Mouse (Mus musculus) lung, postnatal 36 days (tissue): ENCODE measurements around the gene Ralgps1.
A peak's percentile ranks its signal among the peaks of the same experiment; 100 is the strongest.

Source experiments
- DNase-seq: peaks from one replicate; pipeline ENCODE4 v3.0.0; 2022; ENCODE audit warnings: mixed read lengths

Ralgps1 gene

DNA sequence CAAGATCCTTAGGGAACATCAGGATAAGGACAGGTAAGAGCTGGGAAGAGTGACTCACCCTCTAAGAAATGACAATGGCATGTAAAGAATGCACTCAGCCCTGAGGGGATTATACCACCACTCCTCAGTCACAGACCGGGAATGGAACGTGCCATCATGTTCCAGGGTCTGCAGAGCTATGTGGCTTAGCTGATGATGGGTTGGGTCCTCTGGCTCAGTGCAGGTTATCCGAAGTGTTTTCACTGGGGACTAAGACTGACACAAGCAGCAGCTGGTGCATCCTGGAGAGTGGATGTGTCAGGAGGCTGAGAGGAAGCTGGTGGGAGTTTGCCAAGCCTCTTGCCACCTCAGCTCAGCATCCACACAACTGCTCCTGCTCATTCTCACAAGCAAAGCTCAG, 50.7 kb downstream of the Ralgps1 start:
- no peak for DNase-seq

DNA sequence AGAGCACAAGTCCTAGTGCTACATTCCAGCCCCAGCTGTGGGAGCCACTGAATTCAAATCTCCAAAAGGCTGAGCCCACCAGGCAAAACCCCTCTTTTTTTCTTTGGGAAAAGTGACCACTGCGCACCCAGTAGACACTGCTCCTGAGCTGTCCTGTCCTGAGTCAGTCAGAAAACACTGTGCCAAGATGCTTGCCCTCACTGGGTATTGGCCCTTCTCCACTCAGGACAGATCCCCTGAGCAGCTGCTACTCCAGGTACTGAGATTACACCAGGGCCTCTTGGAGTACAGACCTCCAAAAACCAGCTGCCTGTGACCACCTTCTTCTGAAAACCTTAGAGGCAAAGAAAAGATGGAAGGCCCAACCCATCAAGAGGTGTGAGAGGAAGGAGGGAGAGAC, 51.4 kb downstream of the Ralgps1 start:
- no peak for DNase-seq

DNA sequence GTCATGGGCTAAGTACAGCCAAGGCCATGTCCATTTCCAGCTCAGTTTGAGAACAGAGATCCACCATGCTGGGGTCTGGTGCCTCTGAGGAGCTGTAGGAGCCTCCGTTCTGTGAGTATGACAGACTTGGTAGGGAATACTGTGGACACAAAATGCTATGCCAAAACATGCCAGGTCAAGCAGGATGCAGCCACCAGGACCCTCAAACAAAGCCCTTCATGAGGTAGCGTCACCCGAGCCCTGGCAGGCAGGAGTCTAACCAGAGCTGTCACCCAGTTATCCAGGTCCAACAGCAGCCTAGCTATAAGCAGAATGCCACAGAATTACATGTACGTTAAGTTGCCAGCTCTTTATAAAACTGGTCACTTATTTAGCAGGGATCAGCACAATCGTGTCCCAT, 51.8 kb downstream of the Ralgps1 start:
- DNase-seq: no peak

DNA sequence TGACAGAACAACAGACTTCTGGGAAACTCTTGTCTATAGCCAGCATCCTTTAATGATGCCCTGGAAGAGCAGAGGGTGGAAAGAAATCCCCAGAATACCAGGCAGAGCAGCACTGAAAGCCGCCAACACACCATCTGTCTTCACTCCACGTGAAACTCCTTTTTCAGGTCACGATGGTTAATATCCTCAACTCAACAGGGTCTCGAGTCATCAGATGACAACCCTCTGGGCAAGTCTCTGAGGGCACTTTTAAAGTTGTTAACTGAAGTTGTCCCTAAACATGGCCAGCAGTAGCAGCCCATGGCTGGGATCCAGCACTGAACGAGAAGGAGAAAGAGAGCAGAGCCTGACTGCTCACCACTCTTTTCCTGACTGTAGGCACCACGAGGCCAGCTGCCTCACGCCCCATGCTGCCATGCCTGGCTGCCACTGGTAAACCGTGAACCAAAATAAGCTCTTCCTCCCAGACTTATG, 52.8 kb downstream of the Ralgps1 start:
- DNase-seq: no peak

DNA sequence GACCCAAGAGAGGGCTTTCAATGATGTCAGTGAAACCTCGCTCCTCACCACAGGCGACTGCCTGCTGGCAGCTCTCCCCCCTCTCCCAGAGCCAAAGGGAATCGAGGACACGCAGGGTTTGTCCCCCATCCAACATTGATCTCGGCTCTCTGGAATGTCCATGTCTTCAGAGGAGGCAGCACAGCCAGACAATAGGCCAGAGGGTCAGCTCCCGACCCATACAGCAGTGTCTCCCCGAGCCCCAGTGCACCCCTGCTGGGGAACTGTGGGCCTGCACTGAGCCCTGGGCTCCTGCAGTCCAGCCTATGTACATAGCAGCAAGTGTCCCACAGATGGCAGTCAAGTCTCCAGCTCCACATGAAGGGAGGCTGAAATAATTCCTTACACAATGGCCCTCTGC, 54.8 kb downstream of the Ralgps1 start:
- DNase-seq: peak; percentile 83

DNA sequence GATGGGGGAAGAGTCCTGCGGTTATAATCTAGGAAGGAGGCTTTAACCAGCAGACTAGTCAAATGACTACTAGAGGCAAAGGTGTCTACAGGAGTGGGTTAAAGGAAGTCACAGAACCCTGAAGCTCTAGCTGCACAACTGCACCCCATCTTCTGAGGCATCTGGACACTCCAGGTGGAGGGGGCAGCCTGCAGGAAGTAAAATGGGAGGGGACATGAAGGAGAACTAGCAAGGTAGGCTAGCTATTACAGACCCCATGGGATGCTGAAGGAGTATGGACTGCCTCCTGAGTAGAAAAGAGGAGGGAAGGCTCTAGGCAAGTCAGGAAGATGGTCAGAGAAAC, 55.3 kb downstream of the Ralgps1 start:
- no peak for DNase-seq

DNA sequence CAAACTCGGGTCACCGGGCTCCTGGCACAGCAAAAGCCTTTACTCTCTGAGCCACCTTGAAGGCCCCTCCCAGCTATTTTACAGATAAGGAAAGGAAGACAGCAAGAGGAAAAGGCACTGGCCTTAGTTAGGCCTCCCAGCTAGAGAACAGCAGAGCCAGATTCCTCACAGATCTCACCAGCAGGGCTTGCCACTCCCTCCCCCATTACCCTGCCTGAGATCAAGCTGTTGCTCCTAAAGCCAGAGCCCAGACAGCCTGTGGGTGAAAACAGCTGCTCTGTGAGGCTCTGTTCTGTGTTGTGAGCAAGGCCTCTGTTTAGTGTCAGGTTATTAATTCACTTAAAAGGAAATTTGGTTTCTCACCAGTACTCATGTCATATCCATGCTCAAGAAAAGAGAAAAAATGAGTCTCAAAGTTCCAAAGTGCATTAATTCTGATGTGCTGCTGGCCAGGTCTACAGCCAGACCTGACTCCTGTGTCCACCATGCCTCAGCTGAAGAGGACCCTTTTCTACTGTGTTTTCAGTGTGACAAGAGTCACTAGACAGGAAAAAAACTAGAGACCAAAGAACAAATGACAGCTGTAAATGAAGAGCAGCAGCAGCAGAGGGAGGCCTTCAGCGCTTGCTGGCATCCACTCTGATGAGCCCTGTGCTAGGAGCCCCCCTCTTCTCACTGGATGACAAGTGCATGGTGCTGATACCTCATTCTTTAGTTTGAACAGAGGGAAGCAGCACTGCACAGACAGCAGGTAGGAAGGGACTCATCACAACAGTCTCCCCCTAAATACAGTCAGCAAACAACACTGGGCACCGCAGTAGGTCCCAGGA, 55.8 kb downstream of the Ralgps1 start:
- DNase-seq: peak; percentile 30

DNA sequence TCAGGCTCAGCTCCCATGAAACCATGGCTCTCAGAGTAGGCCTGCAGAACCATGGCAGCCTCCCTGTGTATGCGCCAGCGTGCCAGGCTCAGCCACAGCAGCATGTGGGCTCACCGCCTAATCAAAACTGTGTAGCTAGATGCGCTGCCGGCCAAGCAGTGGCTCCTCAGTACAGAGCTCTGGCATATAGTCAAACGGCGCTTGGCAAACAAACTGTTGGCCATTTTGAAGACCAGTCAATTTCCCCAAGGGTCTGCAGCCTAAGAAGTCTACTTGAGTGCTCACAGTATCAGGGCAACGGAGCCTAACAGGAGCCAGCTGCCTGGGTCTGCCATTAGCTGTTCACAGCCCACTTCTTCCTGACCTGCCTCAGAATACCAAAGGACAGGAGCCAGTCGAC, 61.9 kb downstream of the Ralgps1 start:
- DNase-seq: no peak

DNA sequence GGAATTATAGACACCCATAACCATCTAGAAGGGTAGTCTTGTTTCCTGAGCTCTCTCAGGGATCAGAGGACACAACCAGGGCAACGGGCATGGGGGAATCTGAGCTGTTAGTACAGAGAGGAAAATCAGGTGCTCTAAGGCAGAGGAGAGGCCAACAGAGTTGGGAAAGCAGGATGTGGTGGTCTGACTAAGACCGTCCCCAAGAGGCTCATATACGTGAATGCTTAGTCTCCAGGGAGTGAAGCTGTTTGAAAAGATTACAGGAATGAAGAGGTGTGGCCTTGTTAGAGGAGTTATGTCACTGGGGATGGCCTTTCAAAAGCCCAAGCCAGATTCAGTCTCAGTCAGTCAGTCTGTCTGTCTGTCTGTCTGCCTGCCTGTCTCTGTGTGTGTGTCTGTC, 64.7 kb downstream of the Ralgps1 start:
- no peak for DNase-seq

DNA sequence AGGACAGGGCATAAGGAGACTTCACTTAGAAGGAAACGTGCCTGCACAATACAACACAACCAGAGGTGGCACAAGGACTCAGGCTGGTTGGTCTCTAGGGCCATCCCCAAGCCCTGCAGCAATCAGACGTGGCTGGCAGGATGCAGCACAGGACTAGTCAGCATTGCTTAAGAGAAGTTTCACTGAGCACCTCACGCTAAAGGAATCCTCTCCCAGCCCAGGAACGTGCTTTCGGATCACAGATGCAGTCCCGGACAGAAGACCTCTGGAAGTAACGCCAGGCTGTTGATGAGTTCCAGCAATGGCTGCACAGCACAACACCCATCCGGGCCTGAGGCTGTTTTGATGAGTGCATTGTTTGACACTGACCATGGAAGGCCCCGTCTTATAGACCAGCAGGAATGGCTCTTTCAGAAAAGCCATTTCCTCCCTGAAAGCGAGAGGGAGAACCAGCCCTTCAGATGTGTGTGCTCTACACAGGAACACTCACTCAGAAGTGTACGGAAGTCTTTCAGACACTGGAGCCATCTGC, 67.8 kb downstream of the Ralgps1 start:
- DNase-seq: no peak

DNA sequence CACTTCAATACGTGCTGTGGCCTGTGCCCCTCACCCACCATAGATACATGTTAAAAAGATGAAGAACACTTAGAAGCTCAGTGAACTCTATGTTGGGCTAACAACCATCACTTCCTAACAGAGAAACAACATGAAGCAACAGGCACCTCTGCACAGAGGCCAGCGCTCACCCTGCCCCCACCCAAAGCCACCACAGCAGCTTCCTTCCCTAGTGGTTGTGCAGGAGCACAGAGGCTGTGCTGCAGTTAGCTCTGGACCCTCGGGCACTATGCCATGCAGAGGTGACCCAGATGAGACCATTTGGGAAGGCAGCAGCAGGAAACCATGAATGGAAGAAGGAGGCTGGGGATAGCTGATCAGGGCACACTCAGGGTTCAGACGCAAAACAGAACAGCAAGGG, 68.5 kb downstream of the Ralgps1 start:
- no peak for DNase-seq

DNA sequence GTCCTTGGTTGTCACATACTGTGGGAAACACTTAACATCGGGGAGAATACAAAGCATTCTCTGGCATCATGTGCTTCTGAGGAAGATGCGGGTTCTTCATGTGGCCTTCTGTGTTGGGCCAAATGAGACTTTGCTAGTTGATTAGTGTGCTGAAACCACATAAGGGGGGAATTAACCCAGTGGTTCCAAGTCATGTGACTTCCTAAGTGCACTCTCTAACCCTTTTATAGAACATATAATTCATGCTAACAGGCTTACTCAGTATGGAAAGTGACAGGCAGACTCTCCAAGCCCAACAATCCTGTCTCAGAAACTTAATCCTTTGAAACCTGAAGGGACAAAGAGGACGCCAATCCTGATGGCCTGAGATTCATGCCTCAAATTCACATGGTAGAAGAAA, 68.9 kb downstream of the Ralgps1 start:
- no peak for DNase-seq

DNA sequence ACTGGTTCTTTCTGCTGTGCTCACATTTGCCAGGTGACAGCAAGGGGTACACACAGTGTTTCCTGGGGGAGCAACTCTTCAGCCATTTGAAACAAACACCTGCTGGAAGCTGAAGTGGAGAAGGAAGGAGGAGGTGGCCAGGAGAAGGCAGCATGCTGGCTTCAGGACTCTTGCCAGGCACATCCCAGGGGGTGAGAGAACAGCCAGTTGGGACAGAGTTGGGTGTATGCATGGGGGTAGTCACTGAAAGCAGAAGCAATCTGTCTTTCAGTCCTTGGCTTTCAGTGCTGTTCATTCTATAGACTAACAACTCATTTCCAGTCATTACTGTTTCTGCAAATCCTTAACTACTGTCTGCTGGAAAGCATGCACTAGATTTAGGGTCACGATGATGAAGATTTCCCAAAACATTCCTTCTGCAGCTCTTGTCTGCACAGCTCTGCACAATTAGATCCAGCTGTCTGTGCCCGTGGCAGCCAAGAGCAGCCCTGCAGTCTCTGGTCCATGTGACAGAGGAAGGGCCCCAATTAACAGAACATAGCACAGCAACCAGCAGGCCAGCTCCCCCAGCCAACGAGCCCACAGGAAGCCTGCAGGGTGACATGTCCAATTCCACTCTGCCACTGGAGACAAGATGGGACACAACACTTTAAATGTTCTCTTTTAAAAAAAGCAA, 70.8 kb downstream of the Ralgps1 start:
- no peak for DNase-seq

DNA sequence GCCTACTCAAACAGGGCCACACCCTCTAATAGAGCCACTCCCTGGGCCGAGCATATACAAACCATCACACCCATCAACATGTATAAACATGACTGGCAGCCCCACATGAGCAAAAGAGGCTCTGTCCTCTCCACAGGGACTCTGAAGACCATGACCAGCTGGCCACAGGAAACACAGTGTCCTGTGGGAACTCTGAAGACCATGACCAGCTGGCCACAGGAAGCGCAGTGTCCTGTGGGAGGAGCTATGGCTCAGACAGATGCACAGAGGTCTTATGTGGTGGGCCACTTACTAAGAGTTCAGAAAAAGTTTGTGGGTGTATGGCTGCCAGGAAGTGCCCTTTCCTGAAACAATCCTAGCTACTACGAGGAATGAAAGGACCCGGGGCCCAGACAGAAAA, 72.4 kb downstream of the Ralgps1 start:
- no peak for DNase-seq

DNA sequence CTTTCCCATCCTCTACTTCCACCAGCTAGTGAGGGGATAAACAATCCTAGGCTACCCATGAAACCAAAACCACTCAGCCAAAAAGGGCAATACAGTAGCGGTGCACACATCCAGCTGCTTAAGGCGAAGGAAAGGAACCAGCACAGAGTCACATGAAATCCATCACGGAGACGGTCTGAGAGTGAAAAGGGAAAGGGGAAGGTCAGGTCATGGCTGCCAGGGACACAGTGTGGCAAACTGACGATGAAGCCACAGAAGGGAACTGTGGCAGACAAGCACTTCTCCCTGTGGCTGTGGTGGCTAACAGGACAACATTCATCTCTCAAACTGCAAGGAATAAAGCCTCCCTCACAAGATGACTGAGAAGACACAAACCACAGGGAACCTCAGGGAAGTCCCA, 76.2 kb downstream of the Ralgps1 start:
- no peak for DNase-seq

DNA sequence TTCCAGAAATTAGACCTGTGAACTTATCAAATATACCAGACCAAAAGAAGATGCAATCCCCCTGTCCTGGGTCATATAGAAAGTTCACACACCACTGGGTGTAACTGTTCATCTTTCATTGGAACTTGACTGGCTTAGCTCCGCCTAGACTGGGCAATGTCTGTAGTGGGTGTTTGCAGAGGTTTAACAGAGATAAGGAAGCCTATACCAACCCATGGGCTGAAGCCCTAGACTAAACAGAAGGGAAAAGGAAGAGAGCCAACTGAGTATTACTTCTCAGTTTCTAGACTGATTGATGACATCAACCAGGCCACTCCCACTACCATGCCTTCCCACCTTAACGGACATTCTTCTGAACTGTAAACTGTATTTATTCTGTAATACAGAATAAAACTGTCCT, 79.2 kb downstream of the Ralgps1 start:
- no peak for DNase-seq

DNA sequence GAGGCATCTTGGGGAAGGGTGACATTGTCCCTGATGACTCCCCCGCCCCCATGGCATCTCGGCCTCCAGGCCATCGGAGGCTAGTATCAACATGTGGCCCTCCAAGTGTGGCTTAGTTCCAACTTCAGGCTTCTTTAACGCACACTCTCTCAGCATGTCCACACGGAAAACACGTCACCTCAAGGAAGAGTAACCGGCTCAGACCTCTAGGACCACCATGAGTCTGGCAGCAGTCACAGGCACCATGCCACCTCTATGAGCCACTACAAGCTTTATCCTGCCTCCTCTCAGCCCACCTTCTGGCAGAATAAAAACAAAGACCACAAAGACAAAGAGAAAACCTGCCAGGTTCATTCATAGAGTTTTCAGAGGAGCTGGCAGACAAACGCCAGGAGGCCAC, 80.8 kb downstream of the Ralgps1 start:
- DNase-seq: no peak

DNA sequence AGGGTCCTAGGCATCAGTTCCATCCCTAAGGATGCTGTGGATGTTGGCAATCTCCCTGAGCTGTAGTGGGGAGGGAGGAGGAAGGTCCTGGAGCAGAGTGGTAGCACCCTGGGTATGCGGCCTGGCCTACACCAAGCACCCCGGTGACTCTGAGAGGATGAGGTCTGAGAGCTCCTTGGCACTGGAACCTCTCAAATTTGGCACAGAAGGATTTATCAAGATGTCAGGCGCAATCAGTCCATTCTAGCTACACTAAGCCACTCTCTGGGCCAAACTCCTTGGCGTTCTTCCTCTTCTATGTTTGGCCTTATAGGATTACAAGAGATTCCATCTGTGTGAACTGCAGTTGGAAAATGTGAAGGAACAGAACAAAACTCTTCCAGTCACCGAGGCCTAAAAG, 82.4 kb downstream of the Ralgps1 start:
- no peak for DNase-seq

DNA sequence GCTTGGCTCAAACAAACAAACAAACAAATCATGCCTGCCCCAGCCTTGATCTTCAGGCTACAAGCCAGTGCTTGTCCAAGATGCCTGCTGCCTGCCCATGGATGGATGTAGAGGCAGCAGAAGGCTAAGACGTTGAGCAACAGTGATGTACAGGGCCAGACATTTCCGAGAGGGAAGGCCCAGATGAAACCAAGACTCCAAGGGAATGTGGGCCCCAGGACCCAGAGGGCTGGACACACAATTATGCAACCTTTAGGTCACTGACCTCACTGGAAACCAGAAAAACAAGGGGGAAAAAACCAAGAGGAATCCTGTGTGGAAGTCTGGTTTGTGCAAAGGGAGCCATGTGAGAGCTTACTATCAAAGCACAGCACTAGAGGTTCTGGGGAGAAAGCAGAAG, 87.6 kb downstream of the Ralgps1 start:
- peak; percentile 26 for DNase-seq

DNA sequence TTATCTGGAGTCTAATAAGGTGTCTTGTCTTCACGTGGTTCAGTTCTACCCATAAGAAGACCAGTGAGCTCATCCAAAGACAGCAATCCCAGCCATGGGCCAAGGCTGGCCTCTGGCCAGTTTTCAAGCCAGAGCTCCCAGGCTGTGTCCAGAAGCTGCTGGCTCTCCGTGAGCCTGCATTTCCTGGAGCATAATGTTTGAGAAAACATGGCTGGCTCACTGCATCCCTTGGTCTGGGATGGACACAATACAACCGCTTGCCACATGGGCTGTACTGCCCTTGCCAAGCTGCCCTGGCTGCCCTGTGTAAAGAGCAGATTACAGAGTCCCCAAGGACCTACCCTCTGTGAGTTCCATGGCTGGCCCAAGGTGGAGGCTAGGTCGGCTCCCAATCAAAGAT, 88.4 kb downstream of the Ralgps1 start:
- DNase-seq: peak; percentile 56

DNA sequence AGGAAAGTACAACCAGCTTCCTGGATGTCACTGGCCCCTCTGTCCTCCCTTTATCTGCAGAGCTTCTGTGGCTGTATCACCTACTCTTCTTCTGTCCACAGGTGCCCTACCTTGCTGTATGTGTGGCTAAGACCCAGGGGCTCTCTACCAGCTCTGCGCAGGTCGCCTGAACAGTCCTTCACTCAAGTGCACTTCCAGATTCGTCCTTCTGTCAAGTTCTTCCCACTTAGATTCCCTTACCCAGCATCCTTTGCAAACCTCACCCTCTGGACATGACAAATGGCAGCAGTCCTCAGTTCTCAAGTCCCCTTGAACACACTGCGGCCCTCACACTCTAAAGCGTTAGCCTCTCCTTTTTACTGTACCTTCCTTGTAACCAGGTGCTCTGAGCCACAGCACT, 89.5 kb downstream of the Ralgps1 start:
- peak; percentile 57 for DNase-seq

DNA sequence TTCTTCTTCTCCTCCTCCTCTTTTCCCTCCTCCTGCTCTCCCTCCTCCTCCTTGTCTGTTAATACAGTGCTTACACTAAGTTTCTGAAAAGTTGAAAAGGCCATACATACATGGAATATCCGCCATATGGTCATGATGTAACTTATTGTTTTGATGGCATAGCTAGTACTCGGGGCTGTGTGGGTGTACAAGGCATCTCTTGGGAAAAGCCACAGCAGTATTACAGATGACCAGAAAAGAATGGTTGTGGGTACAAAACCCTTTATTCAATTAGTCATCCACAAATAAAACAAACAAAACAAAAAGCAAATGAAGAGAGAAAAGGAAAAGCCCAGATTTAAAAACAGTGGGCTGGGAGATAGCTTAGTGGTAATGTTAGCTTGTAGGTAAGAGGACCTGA, 90.8 kb downstream of the Ralgps1 start:
- no peak for DNase-seq

DNA sequence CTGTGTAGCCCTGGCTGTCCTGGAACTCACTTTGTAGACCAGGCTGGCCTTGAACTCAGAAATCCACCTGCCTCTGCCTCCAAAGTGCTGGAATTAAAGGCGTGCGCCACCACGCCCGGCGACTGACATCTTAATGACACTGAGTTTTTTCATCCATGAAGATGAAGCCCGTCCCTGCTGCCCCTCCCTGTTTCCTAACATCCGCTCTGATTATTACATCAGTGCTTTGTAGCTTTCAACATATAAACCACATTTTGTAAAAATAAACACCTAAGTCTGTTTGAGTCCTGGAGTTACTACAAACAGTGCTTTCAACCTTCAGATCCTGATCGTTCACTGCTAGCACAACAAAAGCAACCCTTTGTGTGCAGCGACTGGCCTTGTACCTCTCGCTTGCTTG, 91.5 kb downstream of the Ralgps1 start:
- DNase-seq: no peak

DNA sequence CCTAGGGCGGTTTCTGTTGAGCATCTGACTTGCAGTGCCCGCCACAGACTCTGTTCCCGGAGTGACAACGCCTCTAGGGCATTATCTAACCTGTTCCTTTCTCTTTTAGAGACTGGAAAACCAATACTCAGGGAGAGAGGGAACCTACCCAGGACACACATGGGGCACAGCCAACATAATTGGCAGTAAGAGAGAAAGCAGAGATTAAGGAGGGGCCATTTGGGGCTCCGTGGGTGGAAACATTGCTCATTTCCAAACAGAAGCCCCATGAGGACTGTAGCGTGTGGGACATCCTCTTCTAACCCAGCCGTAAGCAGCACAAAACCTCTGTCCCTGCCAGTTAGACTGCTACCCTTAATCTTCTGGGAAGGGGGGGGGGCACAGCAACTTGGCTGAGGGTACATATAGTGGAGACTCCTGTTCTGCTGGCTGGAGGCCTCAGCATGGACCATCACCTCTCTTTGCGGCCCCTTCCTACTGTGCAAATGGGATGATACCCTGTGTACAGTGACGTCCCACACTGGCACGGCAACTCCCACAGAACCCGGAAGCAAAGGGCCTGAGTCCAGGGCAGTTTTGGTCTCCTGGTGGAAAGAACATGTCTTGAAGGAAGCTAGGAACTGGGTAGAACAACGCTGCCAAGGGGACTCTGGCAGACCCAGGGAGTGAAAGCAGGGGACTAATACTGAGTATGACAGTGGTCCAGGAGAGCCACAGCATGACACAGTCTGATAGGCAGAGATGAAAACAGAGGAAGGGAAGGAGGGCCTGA, 96.4 kb downstream of the Ralgps1 start:
- DNase-seq: no peak
